Comparison of ENCODE assay signal across 20 mouse cellular contexts in the genomic region with DNA sequence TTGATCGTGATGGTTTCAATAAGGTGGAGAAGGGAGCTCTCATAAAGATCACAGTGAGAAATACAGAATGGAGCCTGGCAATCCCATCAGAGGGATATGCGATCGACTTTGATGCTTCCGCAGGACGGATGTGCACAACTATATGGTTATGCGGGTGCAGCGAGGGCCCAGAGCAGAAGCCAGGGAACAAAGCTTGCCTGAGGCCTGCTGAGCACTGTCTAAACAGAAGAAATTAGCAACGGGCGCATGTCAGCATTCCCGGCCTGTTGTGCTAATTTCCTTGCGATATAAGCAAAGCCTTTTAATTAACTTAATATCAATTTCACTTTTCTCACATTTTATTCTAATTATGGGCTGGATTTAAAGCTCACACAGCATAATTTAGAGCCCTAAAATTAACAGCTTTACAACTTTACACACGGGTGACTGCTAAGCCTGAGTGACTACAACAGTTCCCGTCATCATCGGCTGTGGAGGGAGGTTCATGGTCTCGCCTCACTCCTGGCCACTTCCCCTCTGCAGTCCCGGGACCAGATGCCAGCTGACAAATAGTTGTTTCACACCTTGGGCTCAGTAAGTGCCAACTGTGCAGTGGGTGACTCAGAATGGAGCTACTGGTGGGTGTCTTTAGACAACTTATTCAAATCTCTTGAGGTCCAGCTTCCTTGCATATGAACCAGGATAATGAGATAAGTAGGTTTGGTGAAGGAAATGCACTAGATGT. TPM values are rescaled to one million over a fixed set of nuclear protein-coding genes. Genes with fewer than 3 reads are reported as not detected.
DNase-seq lines count a peak whose midpoint lies in the region; ATAC-seq lines count a peak whose summit lies in the region.
"Had no signal": no experiment of that assay in that cellular context is flagged by ENCODE, and none has a peak within 500 bp of the region (broad histone marks: within the 10 kb centered on the region; RNA-seq: fewer than 3 reads in every experiment).

No protein-coding gene starts in this region.

- H3K27ac ChIP-seq in kidney, embryonic 16.5 days (ENCODE audit: low read length) = no peak overlapping the region
- H3K27ac ChIP-seq: embryonic facial prominence, embryonic 13.5 days; gastrocnemius, adult 2 months; hindbrain, embryonic 14.5 days; liver, embryonic 14.5 days; macrophage; midbrain, embryonic 10.5 days had no signal

- no peak overlapping the region for H3K9ac ChIP-seq in kidney, embryonic 16.5 days (replicated peaks; ENCODE audit: low read length)
- H3K9ac ChIP-seq: embryonic facial prominence, embryonic 13.5 days; heart, embryonic 12.5 days; hindbrain, embryonic 14.5 days; liver, embryonic 14.5 days had no signal

- H3K4me2 ChIP-seq in kidney, embryonic 16.5 days (replicated peaks; ENCODE audit: low read depth, low read length) = no peak overlapping the region
- H3K4me2 ChIP-seq: embryonic facial prominence, embryonic 13.5 days; heart, embryonic 12.5 days; hindbrain, embryonic 14.5 days had no signal

- H3K36me3 ChIP-seq in kidney, embryonic 16.5 days (ENCODE audit: insufficient read depth, low read length) = no peaks in the 10 kb centered on the region
- H3K36me3 ChIP-seq: embryonic facial prominence, embryonic 13.5 days; heart, embryonic 12.5 days; midbrain, embryonic 10.5 days had no signal

- no peak overlapping the region for H3K4me3 ChIP-seq in kidney, embryonic 16.5 days (ENCODE audit: low read length)
- H3K4me3 ChIP-seq: embryonic facial prominence, embryonic 13.5 days; gastrocnemius, adult 2 months; heart, embryonic 12.5 days; midbrain, embryonic 10.5 days had no signal

- no peak for DNase-seq in frontal cortex, postnatal 10 days (ENCODE audit: low spot score in 2 of 2)
- peak; percentile 12 to 13 for DNase-seq in kidney, postnatal 4 days
- DNase-seq in right cerebral cortex, adult 2 months (ENCODE audit: low spot score in 2 of 2) = peak; percentile 64 to 68
- no peak for DNase-seq in right cerebral cortex, postnatal 10 days (ENCODE audit: low spot score in 2 of 2)
- DNase-seq in telencephalon, adult 2 months (ENCODE audit: low read depth, low spot score) = peak; percentile 49
- no peak for DNase-seq in spleen, postnatal 36 days (ENCODE audit: low spot score in 2 of 2)
- DNase-seq: adrenal gland, adult 8-10 months; B cell, adult 2 months; cerebellum, postnatal 14 days; gastrocnemius, adult 2 months; kidney, adult 8-10 months; thymus, postnatal 25 days had no signal

- H3K27me3 ChIP-seq in kidney, embryonic 16.5 days (ENCODE audit: insufficient read depth, low read length) = no peaks in the 10 kb centered on the region
- H3K27me3 ChIP-seq: embryonic facial prominence, embryonic 13.5 days; heart, embryonic 12.5 days had no signal

- no peaks in the 10 kb centered on the region for H3K4me1 ChIP-seq in kidney, embryonic 16.5 days (ENCODE audit: insufficient read depth, low read length)
- H3K4me1 ChIP-seq: embryonic facial prominence, embryonic 13.5 days; heart, embryonic 12.5 days; midbrain, embryonic 10.5 days had no signal

- peak; percentile 85 for ATAC-seq in frontal cortex, adult (ENCODE audit: low TSS enrichment)
- ATAC-seq in kidney, embryonic 16.5 days (ENCODE audit: low FRiP score, low TSS enrichment) = no peak

- no peaks in the 10 kb centered on the region for H3K9me3 ChIP-seq in kidney, embryonic 16.5 days (ENCODE audit: low read length)
- H3K9me3 ChIP-seq: embryonic facial prominence, embryonic 13.5 days; heart, embryonic 12.5 days; midbrain, embryonic 10.5 days had no signal

- 50% methylated on average over 16 of the region's 16 CpGs for WGBS in kidney, embryonic 16.5 days

RNA-seq across cellular contexts. Expression of gene Galnt17, which starts 14.4 kb away (rescaled TPM):
- polyA plus RNA-seq in kidney, embryonic 16.5 days (2015; fragmentation: Nextera tagmentation; extraction: Ambion mirVana) = 2.1 and 2.4 TPM in 2 replicates
- polyA plus RNA-seq: macrophage had no signal

Comparison
In these comparisons a context has a peak if more than half of its experiments do, and no peak if none do; other contexts are left out.
1. DNase-seq: peak in kidney, postnatal 4 days (2 of 2), right cerebral cortex, adult 2 months (2 of 2) and telencephalon, adult 2 months (single experiment); none in frontal cortex, postnatal 10 days (0 of 2), right cerebral cortex, postnatal 10 days (0 of 2) and spleen, postnatal 36 days (0 of 2).